In genomic region chr15:63340322-63341060, GRCm38 (mm10) we compare ENCODE assay signal across 9 mouse cellular contexts.
DNase-seq lines count a peak whose midpoint lies in the region; ATAC-seq and TF ChIP-seq lines count a peak whose summit lies in the region.
"Had no signal": no experiment of that assay in that cellular context is flagged by ENCODE, and none has a peak within 500 bp of the region (broad histone marks: within the 10 kb centered on the region; RNA-seq: fewer than 3 reads in every experiment).

No protein-coding gene starts in this region.

- no peaks in the 10 kb centered on the region for H3K27me3 ChIP-seq in hindbrain, embryonic 11.5 days (ENCODE audit: control insufficient read depth, insufficient read depth, low read length)
- H3K27me3 ChIP-seq in hindbrain, embryonic 12.5 days, result no peaks in the 10 kb centered on the region
- H3K27me3 ChIP-seq in lung, embryonic 14.5 days (ENCODE audit: insufficient read depth, low read length), result no peaks in the 10 kb centered on the region
- no peaks in the 10 kb centered on the region for H3K27me3 ChIP-seq in stomach, embryonic 15.5 days (replicated peaks)
- H3K27me3 ChIP-seq: hindbrain, embryonic 15.5 days had no signal

- H3K27ac ChIP-seq in hindbrain, embryonic 11.5 days (ENCODE audit: low read depth, low read length), result no peak overlapping the region
- no peak overlapping the region for H3K27ac ChIP-seq in hindbrain, embryonic 12.5 days
- H3K27ac ChIP-seq in lung, embryonic 14.5 days (ENCODE audit: low read depth), result 0 out of 2 replicates have a peak overlapping the region, but pooled peaks have one; percentile 20
- H3K27ac ChIP-seq in stomach, embryonic 15.5 days, result 0 out of 2 replicates have a peak overlapping the region, but pooled peaks have one; percentile 22
- H3K27ac ChIP-seq: hindbrain, embryonic 15.5 days had no signal

- H3K4me2 ChIP-seq in hindbrain, embryonic 11.5 days (replicated peaks; ENCODE audit: low read depth, low read length), result no peak overlapping the region
- no peak overlapping the region for H3K4me2 ChIP-seq in hindbrain, embryonic 12.5 days (replicated peaks)
- no peak overlapping the region for H3K4me2 ChIP-seq in lung, embryonic 14.5 days
- no peak overlapping the region for H3K4me2 ChIP-seq in stomach, embryonic 15.5 days
- H3K4me2 ChIP-seq: hindbrain, embryonic 15.5 days had no signal

- no peaks in the 10 kb centered on the region for H3K36me3 ChIP-seq in hindbrain, embryonic 11.5 days (ENCODE audit: control insufficient read depth, insufficient read depth, low read length)
- no peaks in the 10 kb centered on the region for H3K36me3 ChIP-seq in hindbrain, embryonic 12.5 days
- no peaks in the 10 kb centered on the region for H3K36me3 ChIP-seq in lung, embryonic 14.5 days (ENCODE audit: insufficient read depth)
- no peaks in the 10 kb centered on the region for H3K36me3 ChIP-seq in stomach, embryonic 15.5 days
- H3K36me3 ChIP-seq: hindbrain, embryonic 15.5 days had no signal

- DNase-seq in hindbrain, embryonic 11.5 days (ENCODE audit: low spot score), result peak; percentile 32
- DNase-seq in embryo, embryonic 10 days (ENCODE audit: low spot score), result peak; percentile 66
- peak; percentile 19 to 74 for DNase-seq in gastrocnemius, postnatal 4 days (ENCODE audit: low spot score in 2 of 2)
- peak; percentile 3 for DNase-seq in kidney, adult 18-20 months
- peak; percentile 95 for DNase-seq in lung, embryonic 14.5 days

- no peak overlapping the region for H3K4me3 ChIP-seq in hindbrain, embryonic 11.5 days (ENCODE audit: low read depth, low read length)
- H3K4me3 ChIP-seq in hindbrain, embryonic 12.5 days, result no peak overlapping the region
- H3K4me3 ChIP-seq in lung, embryonic 14.5 days (ENCODE audit: low read depth, low read length), result no peak overlapping the region
- no peak overlapping the region for H3K4me3 ChIP-seq in stomach, embryonic 15.5 days (replicated peaks)
- H3K4me3 ChIP-seq: hindbrain, embryonic 15.5 days had no signal

- no peak for ATAC-seq in hindbrain, embryonic 11.5 days (ENCODE audit: low FRiP score)
- no peak for ATAC-seq in hindbrain, embryonic 12.5 days (ENCODE audit: low FRiP score)
- ATAC-seq in lung, embryonic 14.5 days (ENCODE audit: insufficient read depth), result peak; percentile 99
- ATAC-seq in stomach, embryonic 15.5 days (ENCODE audit: insufficient read depth, low FRiP score, low read depth), result peak; percentile 83; the same call in 1 of the 2 replicates
- ATAC-seq in cerebellum, adult (ENCODE audit: insufficient number of reproducible peaks, low FRiP score, low TSS enrichment), result no peak

- no peaks in the 10 kb centered on the region for H3K9me3 ChIP-seq in hindbrain, embryonic 11.5 days (ENCODE audit: control insufficient read depth, low read length)
- no peaks in the 10 kb centered on the region for H3K9me3 ChIP-seq in hindbrain, embryonic 12.5 days (replicated peaks)
- H3K9me3 ChIP-seq in lung, embryonic 14.5 days (ENCODE audit: low read depth, low read length), result no peaks in the 10 kb centered on the region
- H3K9me3 ChIP-seq in stomach, embryonic 15.5 days, result no peaks in the 10 kb centered on the region
- H3K9me3 ChIP-seq: hindbrain, embryonic 15.5 days had no signal

- 42% methylated on average over 6 of the region's 6 CpGs for WGBS in hindbrain, embryonic 11.5 days
- WGBS in hindbrain, embryonic 12.5 days, result 34% methylated on average over 6 of the region's 6 CpGs
- WGBS in lung, embryonic 14.5 days, result 6% methylated on average over 6 of the region's 6 CpGs
- 5% methylated on average over 6 of the region's 6 CpGs for WGBS in stomach, embryonic 15.5 days

- no peaks in the 10 kb centered on the region for H3K4me1 ChIP-seq in hindbrain, embryonic 11.5 days (replicated peaks; ENCODE audit: control insufficient read depth, insufficient read depth, low read length)
- no peaks in the 10 kb centered on the region for H3K4me1 ChIP-seq in hindbrain, embryonic 12.5 days
- H3K4me1 ChIP-seq in lung, embryonic 14.5 days (ENCODE audit: insufficient read depth), result peaks cover 4% of the 10 kb centered on the region
- peaks cover 3% of the 10 kb centered on the region; the same call in 1 of the 2 replicates for H3K4me1 ChIP-seq in stomach, embryonic 15.5 days
- H3K4me1 ChIP-seq: hindbrain, embryonic 15.5 days had no signal

- H3K9ac ChIP-seq in hindbrain, embryonic 11.5 days (ENCODE audit: low read depth, low read length), result no peak overlapping the region
- H3K9ac ChIP-seq in hindbrain, embryonic 12.5 days, result no peak overlapping the region
- no peak overlapping the region for H3K9ac ChIP-seq in lung, embryonic 14.5 days
- no peak overlapping the region for H3K9ac ChIP-seq in stomach, embryonic 15.5 days
- H3K9ac ChIP-seq: hindbrain, embryonic 15.5 days had no signal

- TF ChIP-seq CTCF in lung, embryonic 14.5 days (IDR thresholded peaks at IDR 0.05; ENCODE audit: low read depth), result peak; percentile 75

Comparison
In these comparisons a context has a peak if more than half of its experiments do, and no peak if none do; other contexts are left out.
1. ATAC-seq: peak in lung, embryonic 14.5 days (single experiment) and stomach, embryonic 15.5 days (single experiment); none in hindbrain, embryonic 11.5 days (single experiment), hindbrain, embryonic 12.5 days (single experiment) and cerebellum, adult (single experiment).
2. DNase-seq: peak in every context shown above with its lines; median percentile 95 in lung, embryonic 14.5 days; 66 in embryo, embryonic 10 days; 46 in gastrocnemius, postnatal 4 days; 32 in hindbrain, embryonic 11.5 days; 3 in kidney, adult 18-20 months.
3. H3K27ac ChIP-seq: peak in lung, embryonic 14.5 days (single experiment) and stomach, embryonic 15.5 days (single experiment); none in hindbrain, embryonic 11.5 days (single experiment) and hindbrain, embryonic 12.5 days (single experiment).